Mouse (Mus musculus) mesoderm, embryonic 11.5 days (tissue): Measurements from ENCODE around the gene Mrpl42.

ENCODE experiments used
- DNase-seq: peaks from one replicate; pipeline ENCODE4 v3.0.0-alpha.2; 2012; ENCODE audit warnings: low read depth, low spot score

Gene Mrpl42

DNA sequence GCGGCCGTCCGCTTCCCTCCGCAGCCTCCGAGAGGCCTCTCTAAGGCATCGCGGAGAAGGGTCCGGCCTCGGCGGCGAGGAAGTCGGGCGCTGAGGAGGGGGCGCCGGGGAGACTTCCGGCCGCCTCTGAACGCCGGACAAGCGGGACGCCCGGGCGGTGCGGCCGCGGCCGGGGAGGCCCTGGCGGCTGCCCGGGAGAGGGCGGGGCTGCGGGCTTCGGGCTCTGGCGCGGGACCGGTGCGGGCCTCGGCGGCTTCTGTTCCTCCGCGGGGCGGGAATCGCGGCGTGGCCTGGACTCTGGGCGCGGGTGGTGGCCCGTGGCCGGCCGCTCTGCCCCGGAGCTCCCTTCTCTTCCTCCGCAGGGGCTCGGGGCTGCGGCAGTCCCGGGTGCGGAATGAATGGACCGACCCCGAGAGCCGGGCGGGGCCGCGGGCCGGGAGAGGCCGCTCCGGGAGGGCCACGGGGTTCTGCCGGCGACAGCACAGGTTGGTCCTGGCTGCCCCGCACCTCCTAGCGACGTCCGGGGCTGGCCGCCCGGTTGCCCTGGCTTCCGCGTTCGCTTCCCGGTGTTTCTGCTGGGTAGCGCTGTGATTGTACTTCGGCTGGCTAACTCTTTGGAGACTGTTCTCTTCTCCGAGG lies 13.7 kb upstream of the Mrpl42 start:
- DNase-seq: peak; percentile 26

DNA sequence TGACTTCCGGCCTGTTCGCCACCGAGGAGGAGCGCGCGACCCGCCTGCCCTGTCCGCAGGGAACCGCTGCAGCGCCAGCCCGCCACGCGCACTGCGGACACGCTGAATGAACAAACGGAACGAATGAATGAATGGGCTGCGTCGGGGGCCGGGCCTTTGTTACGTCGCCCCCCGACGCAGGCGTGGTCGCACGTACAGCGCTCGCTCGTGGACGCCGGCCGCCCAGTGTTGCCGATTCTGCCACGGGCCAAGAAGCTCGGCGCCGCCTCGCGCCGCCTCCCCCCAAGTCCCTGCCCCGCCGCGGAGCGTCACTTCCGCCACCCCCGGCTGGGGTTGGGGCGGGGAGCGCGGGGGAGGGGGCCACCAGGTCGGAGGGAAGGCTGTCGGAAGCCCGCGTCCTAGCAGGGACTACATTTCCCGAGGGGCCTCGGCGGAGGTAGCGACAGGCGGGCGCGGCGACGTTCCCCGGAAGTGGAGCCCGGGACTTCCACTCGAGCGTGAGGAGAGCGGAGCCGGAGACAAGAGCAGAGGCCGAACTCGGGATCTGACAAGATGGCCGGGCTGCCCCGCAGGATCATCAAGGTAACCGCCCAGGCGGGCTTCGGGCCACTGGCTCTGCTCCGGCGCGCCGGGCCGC lies 13.0 kb upstream of the Mrpl42 start, which contains the start of gene Ube2n:
Gene Ube2n, plus strand, starts transcription at position 490 of the 637 bp plus-strand sequence.
- peak; percentile 98 for DNase-seq

DNA sequence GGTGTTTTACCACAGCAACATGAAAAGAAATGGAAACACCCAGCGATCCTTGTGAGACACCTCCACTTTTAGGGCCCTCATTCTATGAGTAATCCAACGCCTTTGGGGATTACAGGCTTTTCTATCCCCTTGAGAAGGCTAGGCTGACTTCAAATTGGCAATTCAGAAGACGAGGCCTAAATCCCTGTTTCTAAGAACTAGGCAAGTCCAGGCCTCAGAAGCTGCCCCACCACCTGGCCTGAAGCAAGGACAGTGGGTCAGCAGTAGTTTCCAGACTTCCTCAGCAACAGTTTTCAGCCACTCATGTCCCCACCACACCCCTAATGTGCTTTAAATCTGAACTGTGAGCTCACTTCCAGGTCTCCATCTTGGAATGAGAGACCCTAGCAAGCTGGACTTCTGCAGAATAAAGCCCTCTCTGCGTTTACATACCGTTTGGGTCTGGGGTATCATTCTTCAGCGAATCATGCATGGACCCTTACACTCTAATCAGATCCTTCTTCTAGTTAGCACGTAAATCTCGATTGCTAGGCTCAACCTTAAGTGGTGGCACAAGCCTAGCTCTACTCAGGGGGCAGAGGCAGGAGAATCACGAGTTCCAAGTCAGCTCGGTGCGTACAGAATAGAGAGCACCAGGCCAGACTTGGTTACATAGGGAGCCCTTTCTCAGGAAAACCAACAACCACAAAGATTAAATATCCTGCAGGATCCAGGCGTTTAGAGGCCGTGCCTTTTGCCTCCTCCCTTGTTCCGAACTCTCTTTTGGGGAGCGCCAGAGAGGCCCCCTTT lies 12.2 kb upstream of the Mrpl42 start:
- no peak for DNase-seq

DNA sequence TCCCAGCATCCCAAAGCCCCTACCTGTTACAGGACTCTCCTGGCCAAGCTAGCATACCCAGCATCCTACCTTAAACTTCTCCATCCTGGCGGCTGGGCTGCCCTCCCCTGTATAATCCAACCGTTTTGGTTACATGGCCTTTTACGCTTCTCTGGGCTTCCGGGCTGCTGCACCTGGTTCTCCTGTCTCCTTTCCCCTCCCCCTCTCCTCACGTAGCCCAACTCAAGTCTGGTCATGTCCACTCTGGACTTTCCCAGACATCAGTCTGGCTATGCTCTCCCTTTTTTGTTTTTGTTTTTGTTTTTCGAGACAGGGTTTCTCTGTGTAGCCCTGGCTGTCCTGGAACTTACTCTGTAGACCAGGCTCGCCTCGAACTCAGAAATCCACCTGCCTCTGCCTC lies 10.9 kb upstream of the Mrpl42 start:
- no peak for DNase-seq

DNA sequence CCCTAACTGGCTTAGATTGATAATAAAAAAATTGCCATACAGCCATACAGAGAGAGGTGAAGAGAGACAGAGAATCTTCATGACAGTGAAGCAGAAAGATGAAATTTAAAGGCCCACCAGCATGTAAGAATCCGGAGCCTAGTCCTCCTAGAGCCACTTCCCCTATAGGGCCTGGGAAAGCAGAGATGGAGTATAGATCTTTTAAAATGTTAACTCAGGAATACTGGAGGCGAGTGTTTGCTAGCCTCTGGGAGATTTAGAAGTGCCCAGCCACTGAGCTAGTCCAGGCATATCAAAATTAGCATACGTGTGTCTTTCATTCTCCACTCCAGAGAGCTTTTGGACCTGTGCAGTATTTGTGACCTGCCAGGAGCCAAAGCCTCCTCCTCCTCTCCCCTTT lies 7.5 kb upstream of the Mrpl42 start:
- DNase-seq: no peak

DNA sequence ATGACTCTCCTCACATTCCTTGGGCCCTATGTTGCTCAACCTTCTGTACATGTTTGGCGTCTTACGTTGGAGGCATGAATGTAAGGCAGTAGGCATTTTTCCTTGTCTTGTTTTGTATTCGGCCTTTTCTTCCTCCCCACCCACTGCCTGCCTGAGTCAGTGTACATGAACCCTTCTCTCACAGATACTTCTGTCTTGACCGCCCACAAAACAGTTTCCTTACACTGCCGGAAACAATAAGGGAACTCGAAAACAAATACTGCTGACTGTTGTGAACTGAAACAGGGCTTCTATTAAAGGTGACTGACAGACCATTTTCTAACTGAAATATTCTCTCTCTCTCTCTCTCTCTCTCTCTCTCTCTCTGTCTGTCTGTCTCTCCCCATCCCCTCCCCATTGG lies 7.1 kb upstream of the Mrpl42 start:
- DNase-seq: no peak

DNA sequence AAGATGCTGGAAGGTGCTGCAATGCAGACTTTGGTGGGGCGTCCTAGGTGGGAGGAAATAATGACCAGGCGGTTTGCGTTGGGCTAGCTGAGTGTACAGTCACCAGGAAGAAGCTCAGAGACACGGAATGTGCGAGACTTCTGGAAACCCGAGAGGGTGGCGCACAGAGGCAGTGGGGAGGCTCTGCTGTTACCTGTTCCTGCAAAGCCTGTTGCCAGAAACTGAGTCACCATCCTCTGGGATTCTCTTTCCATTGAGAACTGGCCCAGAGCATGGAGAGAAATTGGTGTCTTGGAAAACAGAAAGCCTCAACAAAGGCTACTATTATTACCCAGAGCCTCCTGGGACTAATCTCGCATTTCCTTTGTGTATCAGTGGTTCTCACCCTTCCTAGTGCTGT lies 6.4 kb upstream of the Mrpl42 start:
- DNase-seq: no peak

DNA sequence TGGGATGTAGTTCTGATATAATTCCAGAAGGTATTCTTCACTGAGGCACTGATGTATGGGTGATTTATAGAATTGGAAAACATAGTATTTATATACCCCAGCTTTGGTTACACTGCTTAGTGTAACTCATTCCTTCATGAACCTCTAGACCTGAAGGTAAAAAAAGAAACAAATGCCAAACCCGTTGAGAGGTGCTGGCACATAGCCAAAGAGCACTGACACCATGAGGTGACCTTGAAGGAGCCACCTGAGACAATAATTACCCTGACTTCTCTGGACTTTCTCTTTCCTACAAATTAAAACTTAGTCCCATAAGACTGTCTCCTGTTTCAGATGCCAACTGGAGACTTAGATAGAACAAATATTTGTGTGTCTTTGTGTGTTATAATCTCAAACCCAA lies 2.6 kb upstream of the Mrpl42 start:
- DNase-seq: no peak

DNA sequence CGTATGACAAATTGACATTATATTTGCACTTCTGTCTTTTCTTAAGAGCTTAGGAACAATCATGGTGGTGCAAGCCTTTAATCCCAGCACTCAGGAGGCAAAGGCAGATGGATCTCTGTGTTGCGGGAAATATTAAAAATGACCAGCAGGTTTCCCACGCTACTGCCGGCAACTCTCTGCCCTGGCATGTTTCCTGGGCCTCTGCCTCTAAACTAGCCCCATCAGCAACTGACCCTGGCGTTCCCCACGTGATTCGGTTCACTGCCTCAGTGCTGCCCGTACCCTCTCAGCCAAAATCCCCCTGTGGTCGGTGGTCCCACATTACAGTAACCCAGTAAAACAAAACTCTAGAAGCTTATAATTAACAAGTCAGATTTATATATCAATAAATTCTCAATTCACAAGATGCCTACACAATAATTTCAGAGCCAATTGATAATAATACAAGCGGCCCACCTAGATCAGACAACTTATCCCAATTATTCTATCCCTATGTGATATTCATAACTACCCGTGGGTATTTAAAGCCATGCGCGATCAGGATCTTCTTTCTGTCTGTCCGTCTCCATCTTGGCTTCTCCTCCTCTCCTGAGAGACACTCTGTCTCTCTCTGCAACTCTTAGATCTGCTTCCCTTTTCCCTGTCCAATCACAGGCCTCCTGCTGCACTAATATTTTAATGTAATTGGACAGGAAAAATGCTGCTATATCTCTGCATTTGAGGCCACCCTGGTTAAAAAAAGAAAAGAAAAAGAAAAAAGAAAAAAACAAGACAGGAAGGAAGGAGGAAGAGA lies 1.9 kb upstream of the Mrpl42 start:
- no peak for DNase-seq

DNA sequence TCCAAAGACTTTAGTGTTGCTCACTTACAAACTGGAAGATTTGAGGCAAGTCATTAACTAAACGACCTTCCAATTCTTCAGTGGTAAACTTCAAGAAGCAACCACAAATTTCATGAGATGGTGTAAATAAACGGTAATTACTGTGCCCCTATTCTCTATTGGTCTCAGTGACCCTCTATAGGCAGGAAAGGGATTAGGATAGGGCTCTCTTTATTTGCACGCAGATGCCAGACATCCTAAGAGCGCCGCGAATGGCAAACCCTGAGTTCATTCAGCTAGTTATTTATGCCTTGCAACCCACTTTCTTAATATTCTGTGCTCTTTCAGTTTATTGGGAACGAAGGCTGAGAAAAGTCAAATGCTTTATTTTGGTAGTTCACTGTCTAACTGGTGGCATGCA lies 707 bp downstream of the Mrpl42 start:
- no peak for DNase-seq

DNA sequence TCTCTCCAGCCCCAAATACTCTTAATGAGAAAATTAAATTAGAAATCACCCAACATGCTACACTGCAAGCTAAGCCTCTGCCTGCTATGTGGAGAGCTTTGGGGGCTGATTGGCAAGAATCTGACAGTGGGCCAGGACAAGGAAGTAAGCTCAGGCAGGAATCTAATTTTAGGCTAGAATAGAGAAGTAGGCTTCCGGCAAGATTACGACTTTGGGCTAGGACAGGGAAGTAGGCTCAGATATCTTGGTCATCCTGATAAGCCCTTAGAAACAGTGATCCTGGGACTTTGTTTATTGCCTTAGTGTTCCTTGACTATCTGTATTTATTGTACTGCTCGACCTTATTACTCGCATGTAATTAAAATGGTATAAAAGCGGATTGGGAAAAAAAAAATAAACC lies 7.5 kb downstream of the Mrpl42 start:
- no peak for DNase-seq

DNA sequence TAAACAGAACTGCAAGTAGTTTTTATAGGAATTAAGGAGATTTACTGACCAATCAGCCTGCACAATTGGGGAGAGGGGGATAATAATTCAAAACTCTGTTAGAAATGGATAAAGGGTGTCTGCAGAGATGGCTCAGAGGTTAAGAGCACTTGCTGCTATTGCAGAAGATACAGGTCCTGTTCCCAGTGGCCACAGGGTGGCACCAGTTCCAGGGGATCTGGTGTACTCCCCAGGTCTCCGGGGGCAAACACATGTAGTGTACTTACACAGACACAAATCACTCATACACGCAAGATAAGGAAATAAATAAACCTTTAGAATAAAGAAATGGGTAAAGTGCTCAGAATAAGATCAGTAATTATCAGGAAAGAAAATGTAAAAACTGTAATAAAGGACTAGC lies 12.1 kb downstream of the Mrpl42 start:
- no peak for DNase-seq

DNA sequence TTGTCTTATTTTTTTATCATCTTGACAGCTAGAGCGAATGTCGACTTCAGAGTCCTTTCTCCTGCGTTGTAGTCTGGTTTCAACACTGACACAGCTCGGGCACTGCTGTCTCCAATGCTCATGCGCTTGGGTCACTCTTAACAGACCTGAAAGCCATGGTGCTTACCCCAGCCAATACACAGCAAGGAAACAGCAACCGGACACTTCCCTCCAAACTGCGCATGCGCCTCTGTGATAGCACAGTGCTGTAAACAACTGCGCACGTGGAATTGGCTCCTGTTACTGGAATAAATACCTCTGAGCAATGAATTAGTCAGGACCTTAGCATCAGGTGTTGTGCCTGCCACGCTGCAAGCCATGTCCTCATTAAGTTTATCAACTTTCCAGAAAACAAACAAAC lies 24.2 kb downstream of the Mrpl42 start:
- no peak for DNase-seq

DNA sequence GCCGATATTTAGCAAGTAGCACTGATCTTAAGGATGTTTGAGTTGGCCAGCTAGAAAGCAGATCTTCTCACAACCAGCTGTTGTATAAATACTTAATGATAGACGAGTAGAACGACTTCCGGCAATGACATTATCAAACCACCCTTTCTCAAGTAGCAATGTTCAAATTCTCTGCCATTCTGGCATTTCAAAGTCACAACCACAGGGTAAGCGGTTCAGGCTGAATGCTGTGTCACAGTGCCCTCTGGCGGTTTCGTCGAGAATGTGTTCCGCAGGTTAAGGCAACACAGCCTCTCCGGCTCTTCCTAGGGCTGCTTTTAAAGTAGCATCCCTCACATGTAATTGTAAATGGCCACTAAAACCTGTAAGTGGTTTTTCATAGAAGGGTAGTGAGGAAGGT lies 25.8 kb downstream of the Mrpl42 start:
- DNase-seq: peak; percentile 89

DNA sequence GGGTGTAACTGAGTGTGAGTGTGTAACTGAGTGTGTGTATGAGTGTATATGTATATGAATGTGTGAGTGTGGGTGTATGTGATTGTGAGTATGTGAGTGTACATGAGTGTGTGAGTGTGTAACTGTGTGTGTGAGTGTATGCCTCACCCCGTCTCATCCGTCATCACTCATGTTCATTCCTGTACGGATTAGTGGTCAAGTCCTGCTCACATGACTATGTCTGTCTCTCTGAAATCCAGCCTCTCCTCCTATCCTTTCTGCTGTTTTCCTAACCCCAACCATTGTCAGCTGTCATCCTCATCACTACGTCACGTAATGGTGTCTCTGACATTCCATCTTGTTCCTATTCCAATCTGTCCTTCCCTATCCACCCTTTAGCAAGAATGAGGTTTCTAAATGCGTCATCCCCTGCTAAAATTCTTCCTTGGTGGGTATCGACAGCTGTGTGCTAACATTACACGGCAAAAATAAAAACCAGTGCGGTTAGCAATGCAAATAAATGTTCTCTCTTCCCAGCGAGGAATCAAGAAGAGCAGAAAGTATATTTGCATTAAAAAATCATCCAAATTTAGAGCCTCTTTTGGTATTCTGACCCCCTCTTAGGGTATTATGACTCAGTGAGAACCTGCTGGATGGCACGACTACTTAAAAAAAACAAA lies 29.7 kb downstream of the Mrpl42 start:
- DNase-seq: no peak

DNA sequence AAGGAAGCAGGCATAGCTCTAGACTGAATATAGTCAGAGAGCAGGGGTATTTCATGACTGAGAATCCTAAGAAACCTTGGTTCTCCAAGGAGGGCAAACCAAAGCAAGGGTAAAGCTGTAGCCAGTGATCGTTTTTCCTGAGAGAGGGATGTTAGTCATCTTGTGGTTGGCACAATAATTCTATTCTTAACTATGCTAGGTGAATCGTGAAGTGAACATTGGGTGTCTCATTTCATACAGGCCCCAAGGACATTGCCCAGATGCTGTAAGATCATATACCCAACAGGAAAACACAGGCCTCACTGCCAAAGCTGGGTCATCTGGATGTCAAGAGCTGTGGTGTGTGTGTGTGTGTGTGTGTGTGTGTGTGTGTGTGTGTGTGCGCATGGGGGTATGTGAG lies 30.6 kb downstream of the Mrpl42 start:
- DNase-seq: no peak

DNA sequence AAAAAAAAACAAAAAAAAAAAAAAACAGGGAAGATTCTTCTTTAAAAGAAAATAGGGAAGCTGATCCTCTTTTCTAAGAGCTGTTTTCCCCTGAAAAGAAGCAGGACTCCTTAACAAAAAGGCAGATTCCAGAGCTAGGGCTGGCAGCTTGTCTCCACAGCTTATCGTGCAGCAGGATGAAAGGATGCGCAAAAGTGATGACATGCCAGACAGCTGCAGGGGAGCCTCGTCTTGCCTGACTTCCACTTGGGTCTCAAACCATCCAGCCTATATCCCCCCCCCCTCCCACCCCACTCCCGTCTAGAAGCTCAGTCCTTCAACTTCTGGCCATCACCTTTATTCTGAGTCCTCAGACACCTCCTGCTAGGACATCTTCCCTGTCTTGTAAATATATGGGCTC lies 32.8 kb downstream of the Mrpl42 start:
- DNase-seq: no peak

DNA sequence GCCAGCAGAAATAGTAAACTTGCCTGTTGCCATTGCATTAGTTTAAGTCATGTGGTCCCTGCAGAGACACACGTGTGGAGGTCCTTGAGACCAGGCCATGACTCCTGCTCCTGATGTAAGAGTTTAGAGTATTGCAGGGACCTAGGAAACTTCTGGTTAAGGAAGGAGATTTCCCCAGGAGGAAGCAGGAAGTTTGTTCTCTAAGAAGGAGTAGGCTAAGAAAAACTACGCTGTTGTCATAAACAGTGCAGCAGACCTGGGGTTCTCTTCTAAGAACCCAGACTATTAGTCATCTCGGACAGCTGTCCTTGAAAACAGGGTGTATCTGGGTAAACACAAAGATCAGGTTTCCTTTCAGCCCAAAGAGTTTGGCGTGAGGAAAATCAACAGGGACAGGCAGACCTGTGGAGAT lies 36.2 kb downstream of the Mrpl42 start:
- no peak for DNase-seq

DNA sequence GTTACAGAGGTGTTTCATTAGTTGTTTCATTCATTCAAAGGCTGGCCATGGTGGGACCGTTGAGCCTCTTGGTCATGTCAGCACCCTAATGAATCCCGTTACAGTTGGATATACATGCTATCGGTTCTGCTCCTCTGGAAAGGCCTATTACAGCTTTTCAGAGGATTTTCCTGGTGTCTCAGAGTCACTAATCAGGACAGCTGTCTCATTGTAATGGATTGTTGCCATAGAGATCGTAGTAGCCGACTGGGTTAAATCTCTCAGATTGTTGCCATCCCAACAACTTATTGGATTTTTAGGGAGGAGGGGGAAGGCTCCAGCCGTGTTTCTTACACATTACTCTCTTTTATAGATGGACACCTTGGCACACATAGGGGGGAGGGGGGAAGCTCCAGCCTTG lies 37.2 kb downstream of the Mrpl42 start:
- DNase-seq: no peak

DNA sequence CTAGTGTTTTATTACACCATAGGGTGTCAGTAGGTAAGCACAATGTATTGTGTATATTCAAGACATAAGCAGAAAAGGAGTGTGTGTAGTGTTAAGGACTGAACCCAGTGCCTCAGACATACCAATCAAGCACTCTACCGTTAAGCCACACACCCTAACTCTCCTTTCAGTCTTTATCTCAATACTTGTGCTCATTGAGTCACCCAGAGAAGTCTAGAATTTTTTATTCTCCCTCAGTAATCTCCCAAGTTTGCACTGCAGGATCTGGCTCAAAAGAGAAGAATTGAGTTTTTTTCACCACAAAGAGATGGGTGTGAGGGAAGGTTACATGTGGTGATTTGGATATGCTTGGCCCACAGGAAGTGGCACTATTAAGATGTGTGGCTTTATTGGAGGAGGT lies 39.5 kb downstream of the Mrpl42 start:
- no peak for DNase-seq

DNA sequence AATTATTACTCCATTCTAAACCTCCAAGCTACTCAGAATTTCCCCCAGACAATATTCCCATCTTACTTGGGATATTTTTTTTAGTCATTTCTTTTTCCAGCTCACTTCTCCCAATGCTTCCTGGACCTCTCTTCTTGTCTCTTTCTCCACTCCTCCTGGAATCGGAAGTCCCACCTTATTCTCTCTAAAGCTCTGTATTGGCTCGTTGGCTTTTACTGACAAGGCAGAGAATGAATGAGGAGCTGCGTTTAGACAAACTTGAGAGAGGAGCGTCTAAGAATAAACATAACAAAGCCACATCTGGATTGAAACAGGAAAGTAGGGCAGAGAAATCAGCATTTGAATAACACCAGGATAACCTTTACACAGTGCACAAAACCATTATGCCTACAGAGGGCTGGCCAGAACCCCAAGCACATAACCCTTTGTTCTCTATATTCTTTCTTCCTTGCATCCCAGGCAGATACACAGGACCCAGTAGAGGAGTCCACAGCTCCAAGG lies 40.6 kb downstream of the Mrpl42 start:
- DNase-seq: no peak
